Mouse (Mus musculus) common myeloid progenitor, adult 5-6 weeks (primary cell): Measurements from ENCODE around the gene Clec4g. TPM values are rescaled to one million over a fixed set of nuclear protein-coding genes. Genes with fewer than 3 reads are reported as not detected.
A peak's percentile ranks its signal among the peaks of the same experiment; 100 is the strongest.
"Not testable (repeated sequence)": the region's sequence is repeated elsewhere in the genome, so short reads cannot be mapped to it uniquely, and the experiment has no call there.

Source experiments
- ATAC-seq: replicated peaks from 2 replicates; pipeline ENCODE4 v1.8.0; 2016; ENCODE audit warnings: low read depth, mild to moderate bottlenecking, moderate TSS enrichment, inconsistent platforms; ENCODE audit not compliant: poor library complexity, severe bottlenecking
- total RNA-seq: library from RNA; stranded (forward); fragments of 200-1000, 187-1606 nt; gene quantifications from 2 replicates; pipeline ENCODE4 v1.2.3, GENCODE M21; 2017

The Clec4g gene
- total RNA-seq, result not detected in 2 replicates

DNA sequence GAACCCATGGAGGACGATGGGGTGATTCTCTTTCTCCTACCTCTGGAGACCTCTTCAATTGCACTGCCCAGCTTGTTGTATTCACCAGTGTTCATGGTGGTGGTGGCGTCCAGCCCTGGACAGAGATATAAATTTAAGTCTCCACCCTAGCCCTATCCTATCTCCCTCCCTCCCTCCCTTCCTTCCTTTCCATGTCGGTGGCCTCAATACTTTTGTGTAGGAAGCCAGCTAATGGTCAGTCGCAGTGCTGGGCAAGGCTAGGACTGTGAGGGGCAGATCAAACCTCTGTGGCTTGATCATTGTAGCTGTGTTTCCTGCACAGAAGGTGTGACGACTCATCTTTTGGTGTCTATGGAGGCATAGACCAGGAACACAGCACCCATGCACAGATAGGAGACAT is at the start of gene Clec4g:
Gene Clec4g (minus strand): TSS at position 101 of the 400 bp plus-strand sequence.
- ATAC-seq, result no peak

DNA sequence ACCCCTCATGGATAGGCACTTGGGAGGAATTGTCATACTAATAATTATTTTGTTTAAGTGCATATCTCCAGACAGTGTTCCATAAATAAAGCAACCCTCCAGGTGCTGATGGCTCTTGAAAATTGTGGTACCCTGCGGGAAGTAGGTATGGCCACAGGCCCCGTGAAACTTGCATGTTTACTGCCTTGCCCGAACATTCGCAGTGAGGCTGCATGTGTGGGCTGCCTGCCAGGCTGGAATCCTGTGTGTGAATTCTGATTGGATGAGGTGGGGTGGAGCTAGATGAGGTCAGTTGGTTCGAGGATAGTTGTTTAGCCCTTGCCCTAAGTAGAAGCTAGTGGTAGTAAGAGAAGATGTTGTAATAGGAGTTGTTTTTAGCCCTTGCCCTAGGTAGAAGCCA is 48.2 kb upstream of the Clec4g start:
- ATAC-seq, result not testable (repeated sequence)

DNA sequence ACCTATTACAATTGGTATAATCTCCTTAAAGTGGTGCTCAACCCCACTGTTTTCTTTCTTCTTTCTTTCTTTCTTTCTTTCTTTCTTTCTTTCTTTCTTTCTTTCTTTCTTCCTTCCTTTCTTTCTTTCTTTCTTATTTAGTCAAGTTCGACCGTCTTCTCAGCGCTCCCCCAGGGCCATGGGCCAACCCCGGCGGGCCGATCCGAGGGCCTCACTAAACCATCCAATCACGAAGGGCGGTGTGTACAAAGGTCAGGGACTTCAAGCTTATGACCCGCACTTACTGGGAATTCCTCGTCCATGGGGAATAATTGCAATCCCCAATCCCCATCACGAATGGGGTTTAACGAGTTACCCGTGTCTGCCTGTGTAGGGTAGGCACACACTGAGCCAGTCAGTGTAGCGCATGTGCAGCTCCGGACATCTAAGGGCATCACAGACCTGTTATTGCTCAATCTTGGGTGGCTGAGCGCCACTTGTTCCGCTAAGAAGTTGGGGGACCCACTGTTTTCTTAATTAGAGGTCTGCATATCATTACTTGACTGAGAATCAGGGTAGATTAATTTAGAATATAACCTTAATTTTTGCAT is 33.9 kb upstream of the Clec4g start:
- ATAC-seq, result peak; percentile 100

DNA sequence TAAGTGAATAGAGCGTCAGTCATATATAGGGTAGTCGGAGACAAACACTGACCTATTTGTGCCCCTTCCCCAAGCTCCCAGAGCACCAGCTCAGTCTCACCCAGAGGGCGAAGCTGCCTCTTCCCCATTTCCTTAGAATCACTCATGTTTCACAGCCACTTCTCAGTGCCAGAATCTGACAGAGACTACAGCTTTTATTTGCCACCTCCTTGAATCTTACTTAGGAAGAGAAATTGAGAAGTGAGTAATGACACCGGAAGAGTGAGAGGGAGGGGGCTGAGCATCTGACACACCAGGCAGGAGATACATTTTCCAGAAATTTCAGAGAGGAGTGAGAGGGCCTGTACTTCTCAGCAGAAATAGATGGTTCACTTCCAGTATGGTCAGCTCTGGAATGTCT is 28.3 kb upstream of the Clec4g start, which contains the start of gene Cd209a:
Gene Cd209a (minus strand): TSS at position 224 of the 400 bp plus-strand sequence.
- ATAC-seq, result peak; percentile 69

DNA sequence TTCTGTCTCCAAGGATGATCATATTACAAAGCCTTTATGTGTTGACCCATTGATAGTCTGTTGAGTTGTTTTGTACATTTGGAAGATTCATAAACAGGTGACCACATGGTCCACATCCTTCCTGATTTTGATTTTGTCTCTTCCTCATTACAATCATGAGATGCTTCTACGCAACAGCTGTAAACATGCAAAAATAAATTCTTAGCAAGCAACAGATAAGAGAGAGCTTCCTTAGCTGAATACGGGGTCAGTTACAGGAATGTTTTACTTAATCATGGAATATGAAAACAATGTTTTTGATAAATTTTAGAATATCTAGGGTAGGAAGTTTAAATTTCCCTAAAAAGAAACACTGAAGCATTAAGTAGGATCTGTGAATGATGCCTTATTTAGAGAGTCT is 16.5 kb upstream of the Clec4g start:
- ATAC-seq, result no peak

DNA sequence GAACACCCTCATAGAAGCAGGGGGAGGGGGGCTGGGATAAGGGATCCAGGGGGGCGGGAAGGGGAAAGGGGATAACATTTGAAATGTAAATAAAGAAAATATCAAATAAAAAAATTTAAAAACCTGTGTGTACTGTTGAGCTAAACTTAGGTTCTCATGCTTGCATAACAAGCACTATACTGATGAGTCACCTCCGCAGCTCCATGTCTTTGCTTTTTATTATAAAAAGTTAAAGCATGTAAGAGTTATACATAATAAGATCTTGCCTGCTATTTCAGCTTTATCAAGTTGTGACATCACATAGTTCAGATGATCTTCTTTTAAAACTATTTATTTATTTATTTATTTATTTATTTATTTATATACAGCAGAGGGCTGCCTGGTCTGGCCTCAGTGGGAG is 15.1 kb upstream of the Clec4g start:
- ATAC-seq, result no peak

DNA sequence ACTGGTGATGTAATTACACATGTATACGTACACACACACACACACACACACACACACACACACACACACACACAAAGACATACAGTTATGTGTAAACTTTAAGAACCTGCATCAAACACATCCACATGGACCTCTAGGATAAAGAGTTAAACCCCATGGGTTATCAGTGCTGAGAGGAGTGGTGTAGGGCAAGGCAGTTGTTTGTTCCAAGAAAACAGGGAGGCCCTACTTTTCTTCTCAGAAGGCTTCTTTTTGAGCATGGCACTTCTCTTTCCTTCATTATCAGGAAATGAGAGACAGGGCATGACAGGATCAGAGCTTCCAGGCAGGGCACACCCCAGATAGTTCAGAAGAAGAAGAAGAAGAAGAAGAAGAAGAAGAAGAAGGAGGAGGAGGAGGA is 13.6 kb upstream of the Clec4g start:
- ATAC-seq, result no peak

DNA sequence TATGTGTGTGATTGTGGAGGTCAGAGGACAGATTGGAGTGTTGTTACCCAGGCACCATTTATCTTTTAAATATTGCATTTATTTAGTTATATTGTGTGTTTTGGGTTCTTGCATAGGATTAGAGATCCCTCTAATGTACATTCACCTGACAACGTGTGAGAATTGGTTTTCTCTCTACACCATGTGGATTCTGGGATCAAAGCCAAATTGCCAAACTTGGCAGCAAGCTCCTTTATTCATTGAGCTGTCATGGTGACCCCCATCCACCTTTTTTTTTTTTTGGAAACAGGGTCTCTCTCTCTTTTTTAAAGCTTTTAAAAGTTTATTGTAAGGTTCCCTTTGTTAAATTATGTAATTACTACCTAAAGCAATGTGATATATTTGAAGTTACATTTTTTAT is 590 bp upstream of the Clec4g start:
- no peak for ATAC-seq

DNA sequence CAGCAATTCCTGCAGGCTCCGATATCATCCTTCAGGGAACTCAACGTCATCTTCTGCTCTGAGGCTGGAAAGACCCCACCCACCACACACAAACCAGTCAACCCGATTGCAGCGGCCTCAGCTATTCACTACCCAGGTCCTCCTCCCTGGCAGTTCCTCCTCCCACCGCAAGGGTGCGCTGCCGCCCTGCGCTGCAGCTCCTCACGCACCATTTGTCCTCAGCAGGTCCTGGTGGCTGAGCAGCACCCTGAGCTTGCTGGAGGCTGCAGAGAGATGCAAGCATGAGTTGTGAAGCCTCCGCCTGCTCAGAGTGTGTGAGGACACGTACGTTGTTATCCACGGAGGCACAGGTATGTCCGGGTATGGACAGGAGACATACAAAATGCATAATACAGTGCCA is 1.9 kb downstream of the Clec4g start:
- ATAC-seq, result peak; percentile 100

DNA sequence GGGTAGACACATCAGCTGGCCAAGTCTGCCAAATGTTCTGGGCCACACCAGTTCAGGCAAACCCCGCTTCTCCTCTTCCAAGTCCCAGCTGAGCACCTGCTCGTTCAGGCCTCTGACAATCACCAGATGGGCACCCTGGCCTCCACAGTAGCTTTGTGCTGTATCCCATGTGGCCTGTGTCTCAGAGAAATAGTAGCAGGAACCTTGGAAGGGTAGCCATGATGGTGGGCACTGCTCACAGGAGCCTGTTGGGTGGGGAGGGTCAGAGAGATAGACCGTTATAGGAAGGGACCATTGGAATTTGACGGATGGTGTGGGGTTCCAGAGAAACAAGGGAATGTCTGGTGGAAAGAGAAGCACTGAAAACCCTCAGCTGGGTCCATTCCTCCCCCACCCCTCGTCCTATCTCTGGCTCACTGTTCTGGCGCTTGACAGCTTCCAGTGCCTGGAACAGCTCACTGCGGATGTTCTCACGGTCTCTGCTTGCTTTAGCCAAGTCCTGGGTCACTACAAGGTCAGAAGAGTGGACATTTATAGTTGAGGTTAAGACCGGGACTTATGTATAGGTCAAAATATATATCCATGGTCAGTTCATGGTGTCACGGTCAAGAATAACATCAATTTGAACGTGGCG is 3.0 kb downstream of the Clec4g start:
- ATAC-seq, result no peak

DNA sequence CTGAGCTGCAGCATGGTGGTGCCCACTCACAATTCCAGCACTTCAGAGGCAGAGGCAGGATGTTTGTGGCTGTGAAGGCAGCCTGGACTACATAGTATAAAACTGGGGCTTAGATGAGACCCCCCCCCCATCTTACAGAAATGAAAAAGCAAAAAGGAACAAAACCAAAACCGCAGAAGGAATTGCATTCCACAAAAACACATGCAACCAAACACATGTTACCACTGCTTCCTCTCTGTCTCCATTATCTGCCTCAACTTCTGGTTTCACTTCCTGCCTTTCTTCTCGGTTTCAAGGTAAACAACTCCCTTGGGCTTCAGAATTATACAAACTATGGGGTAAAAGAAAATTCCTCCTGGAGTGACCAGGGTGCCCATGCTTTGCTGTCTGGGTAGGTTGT is 8.8 kb downstream of the Clec4g start:
- peak; percentile 93 for ATAC-seq

DNA sequence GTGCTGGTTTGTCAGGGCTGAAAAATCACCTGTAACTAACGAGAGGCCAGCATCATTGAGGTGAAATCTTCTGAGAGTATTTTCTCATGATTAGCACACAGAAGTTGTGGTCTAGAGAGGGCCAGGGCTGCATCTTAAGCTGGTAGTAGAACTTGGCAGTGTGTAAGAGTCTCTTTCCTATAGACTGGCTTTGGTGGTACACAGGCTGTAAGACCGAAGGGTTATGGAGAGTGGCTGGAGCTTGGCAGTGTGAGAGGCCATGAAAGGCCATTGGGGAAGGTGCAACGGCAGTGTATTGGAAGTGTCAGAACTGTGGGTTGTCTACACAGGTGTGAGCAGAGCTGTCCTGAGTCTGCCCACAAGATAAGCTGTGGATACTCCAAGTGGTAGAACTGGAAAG is 10.1 kb downstream of the Clec4g start:
- ATAC-seq, result no peak

DNA sequence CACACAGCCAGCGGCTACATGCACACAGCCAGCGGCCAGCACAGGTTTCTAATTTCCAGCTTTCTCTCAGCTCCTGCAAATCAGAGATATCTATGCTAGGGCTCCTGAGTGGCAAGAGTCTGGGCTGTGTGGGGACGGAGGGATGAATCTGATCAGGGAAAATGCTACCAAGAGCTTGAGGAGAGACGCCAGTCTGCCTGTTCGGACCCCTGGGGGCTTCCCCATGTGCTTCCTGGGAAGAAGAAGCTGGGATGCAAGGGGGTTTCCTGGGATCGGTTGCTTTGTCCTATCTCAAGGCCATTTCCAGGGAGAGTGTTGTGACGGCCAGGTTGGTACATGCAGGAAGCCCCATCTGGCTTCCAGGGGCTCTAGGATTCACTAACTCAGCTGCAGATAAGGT is 12.8 kb downstream of the Clec4g start:
- ATAC-seq, result no peak

DNA sequence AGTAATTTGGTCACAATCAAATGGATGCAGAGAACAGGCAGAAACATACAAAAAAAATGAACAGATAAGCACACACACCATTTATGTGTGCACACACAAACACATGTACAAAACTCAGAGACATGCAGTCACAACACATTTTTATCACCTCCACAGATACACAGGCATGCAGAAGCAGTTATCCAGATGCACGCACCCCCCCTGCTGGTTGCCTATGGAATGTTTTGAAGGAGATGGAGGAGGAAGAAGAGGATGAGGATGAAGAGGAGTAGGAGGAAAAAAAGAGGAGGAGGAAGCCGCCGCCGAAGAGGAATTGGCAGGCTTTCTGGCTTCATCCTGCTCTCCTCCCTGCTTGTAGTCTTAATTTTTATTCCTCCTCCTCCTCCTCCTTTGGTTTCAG is 14.7 kb downstream of the Clec4g start:
- ATAC-seq, result peak; percentile 55

DNA sequence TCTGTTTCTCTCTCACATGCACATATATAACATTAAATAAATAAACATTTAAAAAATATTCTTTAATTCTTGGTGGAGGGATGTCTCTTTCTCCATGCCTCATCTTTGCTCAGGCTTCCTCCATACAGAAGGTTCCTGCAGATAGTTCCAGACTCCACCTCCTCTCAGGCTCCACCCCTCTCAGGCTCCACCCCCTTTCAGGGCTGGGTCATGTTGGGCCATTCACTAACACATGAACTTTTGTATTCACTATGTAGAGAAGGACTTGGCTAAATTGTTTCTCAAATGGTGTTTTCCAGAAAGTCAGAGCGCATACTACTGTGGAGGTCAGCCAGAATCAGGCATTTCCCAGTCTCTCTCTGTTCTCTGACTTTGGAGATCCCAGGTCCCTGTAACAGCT is 19.0 kb downstream of the Clec4g start:
- ATAC-seq, result peak; percentile 85

DNA sequence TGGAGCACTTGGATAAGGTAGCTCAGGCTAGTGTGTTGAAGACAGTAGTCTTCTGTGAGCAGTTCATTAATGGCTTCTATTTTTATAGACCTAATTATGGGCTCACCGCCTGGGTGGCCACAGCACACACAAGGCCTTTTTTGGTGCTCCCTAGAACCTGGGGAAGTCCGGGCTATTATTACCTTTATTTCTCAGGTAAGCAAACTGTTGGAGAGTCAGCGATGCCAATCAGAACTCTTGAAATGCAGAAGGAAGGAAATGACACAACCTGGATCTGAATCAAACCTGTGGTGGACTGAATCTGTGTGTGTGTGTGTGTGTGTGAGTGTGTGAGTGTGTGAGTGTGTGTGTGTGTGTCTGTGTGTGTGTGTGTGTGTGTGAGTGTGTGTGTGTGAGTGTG is 26.3 kb downstream of the Clec4g start, which contains the start of gene Fcer2a:
Gene Fcer2a (minus strand): TSS at position 55 of the 400 bp plus-strand sequence.
- ATAC-seq, result no peak

DNA sequence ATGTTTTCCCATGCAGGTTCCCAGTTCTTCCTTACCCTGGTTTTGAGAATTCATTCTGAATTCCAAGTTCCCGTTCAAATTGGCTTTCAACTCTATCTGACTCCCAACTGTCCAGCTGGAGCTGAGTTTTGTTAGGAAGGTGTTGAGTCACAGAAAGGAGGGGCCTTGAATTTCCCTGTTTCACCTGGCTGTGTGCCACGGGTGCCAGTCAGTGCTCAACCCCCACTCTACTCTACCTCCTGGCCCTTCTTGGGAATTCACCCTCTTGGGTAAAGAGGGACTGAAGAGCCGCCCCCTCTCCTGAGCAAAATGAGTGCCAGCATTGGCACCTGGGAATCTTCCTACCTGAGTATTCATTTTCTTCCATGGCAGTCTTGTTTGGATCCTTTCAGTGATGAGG is 29.7 kb downstream of the Clec4g start:
- ATAC-seq, result no peak

DNA sequence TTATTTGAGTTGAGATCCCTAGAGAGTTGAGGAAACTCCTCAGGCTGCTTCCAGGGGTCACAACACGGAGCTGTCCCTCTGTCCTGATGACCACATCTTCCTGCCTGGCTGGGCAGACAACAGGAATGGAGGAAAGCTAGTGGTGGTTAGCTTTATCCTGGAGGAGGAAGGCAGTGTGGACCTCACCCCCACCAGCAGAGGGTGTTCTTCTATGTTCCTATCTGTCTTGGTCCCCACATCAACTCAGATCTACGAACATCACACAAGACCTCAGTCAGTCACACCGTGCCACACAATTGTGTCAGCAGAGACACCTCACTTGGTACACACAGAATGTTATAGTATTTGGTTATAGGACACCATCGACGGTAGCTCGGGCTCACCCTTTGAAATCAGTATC is 32.9 kb downstream of the Clec4g start:
- peak; percentile 57 for ATAC-seq

DNA sequence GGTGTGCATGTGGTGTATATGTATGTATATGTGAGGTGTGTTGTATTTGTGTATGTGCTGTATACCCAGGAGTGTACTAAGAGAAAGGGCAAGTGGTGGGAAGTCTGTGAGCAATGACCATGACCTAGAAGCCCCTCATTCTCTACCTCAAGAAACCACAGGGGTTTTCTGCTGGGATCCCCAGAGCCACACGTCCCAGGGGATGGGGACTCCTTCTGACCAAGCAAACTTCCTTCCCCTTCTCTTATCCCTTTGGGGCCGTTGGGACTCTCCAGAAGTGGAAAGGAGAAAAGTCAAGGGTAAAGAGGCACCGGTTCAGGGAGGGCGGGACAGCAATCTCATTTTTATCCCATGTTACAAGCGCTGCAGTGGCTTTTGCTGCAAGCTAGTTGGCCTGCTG is 35.0 kb downstream of the Clec4g start:
- no peak for ATAC-seq

DNA sequence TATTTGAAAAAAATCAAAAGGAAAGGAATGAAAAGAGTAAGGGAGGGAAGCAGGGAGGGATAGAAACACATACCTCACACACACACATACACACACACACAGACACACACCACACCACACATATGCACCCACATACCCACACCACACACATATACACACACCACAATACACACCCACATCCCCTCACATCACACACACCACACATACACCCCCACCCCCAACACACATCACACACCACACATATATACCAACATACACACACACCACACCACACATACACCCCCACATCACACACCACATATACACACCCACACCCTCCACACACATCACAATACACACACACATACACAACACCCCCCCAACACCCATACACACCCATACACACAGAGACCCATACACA is 35.9 kb downstream of the Clec4g start:
- no peak for ATAC-seq

DNA sequence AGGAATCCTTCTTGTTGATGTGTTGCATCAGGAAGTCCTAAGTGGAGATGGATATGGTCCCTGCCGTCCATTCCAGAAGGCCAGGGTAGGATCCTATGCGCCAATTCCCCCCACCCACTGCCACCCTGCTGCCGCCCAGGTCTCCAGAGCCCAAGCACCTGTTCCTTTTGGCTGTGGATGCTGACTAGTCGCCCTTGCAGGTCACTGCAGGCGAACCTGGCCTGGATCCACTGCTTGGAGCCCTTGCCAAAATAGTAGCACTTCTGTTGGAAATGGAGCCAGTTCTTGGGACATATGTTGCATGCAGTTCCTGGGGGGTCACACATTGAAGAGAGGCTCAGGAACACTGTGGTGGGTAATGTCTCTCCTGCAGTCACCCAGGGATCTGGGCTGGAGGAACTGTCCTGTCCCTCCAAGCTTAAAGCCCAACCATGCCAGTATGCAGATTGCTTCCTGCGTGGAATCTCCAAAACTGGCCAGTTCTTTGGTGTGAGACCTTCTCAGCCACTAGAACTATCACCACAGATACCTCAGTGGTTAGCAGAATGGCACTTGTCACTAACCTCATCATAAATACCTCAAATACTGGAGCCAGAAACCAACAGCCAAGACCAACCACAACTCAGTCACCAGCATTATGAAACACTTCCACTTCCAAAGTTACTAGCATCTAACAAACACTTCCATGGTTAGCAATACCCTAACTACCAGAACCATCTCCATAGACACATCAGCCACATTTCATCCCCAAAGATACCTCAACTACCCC is 36.9 kb downstream of the Clec4g start:
- ATAC-seq, result peak; percentile 51
